Mouse (Mus musculus): ENCODE data around the gene Btbd9. TPM values are rescaled to one million over a fixed set of nuclear protein-coding genes. Genes with fewer than 3 reads are reported as not detected.
A peak's percentile ranks its signal among the peaks of the same experiment; 100 is the strongest.
"Not testable (repeated sequence)": the region's sequence is repeated elsewhere in the genome, so short reads cannot be mapped to it uniquely, and the experiment has no call there.

The Btbd9 gene
- polyA plus RNA-seq (2014; fragmentation: Nextera tagmentation; extraction: Ambion mirVana): 34.1 and 52.5 TPM in 2 replicates

GRCm38 (mm10) chr17:30575941-30576773, at the start of gene Btbd9:
Gene Btbd9 (minus strand): TSS chr17:30576488.
- Histone ChIP-seq H3K9ac (ENCODE audit: low read depth, low read length) (peak within 1 kb of the TSS; percentile 72), H3K4me1 (ENCODE audit: control insufficient read depth, insufficient read depth, low read length) (peaks cover 13% of the 10 kb centered on the region), H3K27me3 (ENCODE audit: control insufficient read depth, insufficient read depth, low read length) (no peaks in the 10 kb centered on the region), H3K4me2 (replicated peaks; ENCODE audit: low read depth, low read length) (peak within 1 kb of the TSS; percentile 73), H3K4me3 (ENCODE audit: low read length) (peak within 1 kb of the TSS; percentile 62), H3K36me3 (ENCODE audit: control insufficient read depth, insufficient read depth, low read length) (no peaks in the 10 kb centered on the region), H3K9me3 (ENCODE audit: control insufficient read depth, low read length) (no peaks in the 10 kb centered on the region), H3K27ac (ENCODE audit: low read depth, low read length) (peak within 1 kb of the TSS; percentile 60)
- ATAC-seq (ENCODE audit: low FRiP score, low TSS enrichment): peak; percentile 90
- under 1% methylated on average over 66 of the region's 94 CpGs for WGBS

- H3K27me3 ChIP-seq (ENCODE audit: control insufficient read depth, insufficient read depth, low read length); ATAC-seq (ENCODE audit: low FRiP score, low TSS enrichment); H3K9me3 ChIP-seq (ENCODE audit: control insufficient read depth, low read length); H3K4me3 ChIP-seq (ENCODE audit: low read length); H3K9ac ChIP-seq (ENCODE audit: low read depth, low read length); H3K4me1 ChIP-seq (ENCODE audit: control insufficient read depth, insufficient read depth, low read length); H3K27ac ChIP-seq (ENCODE audit: low read depth, low read length); H3K36me3 ChIP-seq (ENCODE audit: control insufficient read depth, insufficient read depth, low read length); H3K4me2 ChIP-seq (replicated peaks; ENCODE audit: low read depth, low read length): not testable (repeated sequence)
- WGBS: no CpG with 5 or more reads among the region's 20 CpGs
These were observed 47.8 kb upstream of the Btbd9 start, which contains the start of gene Dnah8 for GRCm38 (mm10) chr17:30624132-30624531. Gene Dnah8 (plus strand): TSS chr17:30624354.

GRCm38 (mm10) chr17:30623200-30623599, 46.9 kb upstream of the Btbd9 start:
- ATAC-seq (ENCODE audit: low FRiP score, low TSS enrichment): no peak
- no peak overlapping the region for H3K27ac ChIP-seq (ENCODE audit: low read depth, low read length)

GRCm38 (mm10) chr17:30621450-30621849, 45.2 kb upstream of the Btbd9 start:
- 68% methylated on average over 4 of the region's 4 CpGs for WGBS
- no peaks in the 10 kb centered on the region for H3K4me1 ChIP-seq (ENCODE audit: control insufficient read depth, insufficient read depth, low read length)
- no peak overlapping the region for H3K4me2 ChIP-seq (replicated peaks; ENCODE audit: low read depth, low read length)
- H3K36me3 ChIP-seq (ENCODE audit: control insufficient read depth, insufficient read depth, low read length): no peaks in the 10 kb centered on the region
- ATAC-seq (ENCODE audit: low FRiP score, low TSS enrichment): no peak
- no peak overlapping the region for H3K4me3 ChIP-seq (ENCODE audit: low read length)
- H3K9ac ChIP-seq (ENCODE audit: low read depth, low read length): no peak overlapping the region
- H3K27ac ChIP-seq (ENCODE audit: low read depth, low read length): no peak overlapping the region
- H3K27me3 ChIP-seq (ENCODE audit: control insufficient read depth, insufficient read depth, low read length): no peaks in the 10 kb centered on the region
- no peaks in the 10 kb centered on the region for H3K9me3 ChIP-seq (ENCODE audit: control insufficient read depth, low read length)

More at GRCm38 (mm10) chr17:30623200-30623599, 46.9 kb upstream of the Btbd9 start:
- H3K4me2 ChIP-seq (replicated peaks; ENCODE audit: low read depth, low read length): no peak overlapping the region
- WGBS: 91% methylated on average over 3 of the region's 3 CpGs
- no peak overlapping the region for H3K4me3 ChIP-seq (ENCODE audit: low read length)
- no peaks in the 10 kb centered on the region for H3K9me3 ChIP-seq (ENCODE audit: control insufficient read depth, low read length)
- H3K4me1 ChIP-seq (ENCODE audit: control insufficient read depth, insufficient read depth, low read length): no peaks in the 10 kb centered on the region
- no peak overlapping the region for H3K9ac ChIP-seq (ENCODE audit: low read depth, low read length)
- H3K27me3 ChIP-seq (ENCODE audit: control insufficient read depth, insufficient read depth, low read length): no peaks in the 10 kb centered on the region
- H3K36me3 ChIP-seq (ENCODE audit: control insufficient read depth, insufficient read depth, low read length): no peaks in the 10 kb centered on the region

GRCm38 (mm10) chr17:30620548-30620947, 44.3 kb upstream of the Btbd9 start:
- H3K27ac ChIP-seq (ENCODE audit: low read depth, low read length): no peak overlapping the region
- no peaks in the 10 kb centered on the region for H3K9me3 ChIP-seq (ENCODE audit: control insufficient read depth, low read length)
- H3K4me3 ChIP-seq (ENCODE audit: low read length): no peak overlapping the region
- H3K27me3 ChIP-seq (ENCODE audit: control insufficient read depth, insufficient read depth, low read length): no peaks in the 10 kb centered on the region
- no peak for ATAC-seq (ENCODE audit: low FRiP score, low TSS enrichment)
- H3K4me1 ChIP-seq (ENCODE audit: control insufficient read depth, insufficient read depth, low read length): no peaks in the 10 kb centered on the region
- no peak overlapping the region for H3K9ac ChIP-seq (ENCODE audit: low read depth, low read length)
- no peak overlapping the region for H3K4me2 ChIP-seq (replicated peaks; ENCODE audit: low read depth, low read length)
- no peaks in the 10 kb centered on the region for H3K36me3 ChIP-seq (ENCODE audit: control insufficient read depth, insufficient read depth, low read length)
- WGBS: 52% methylated on average over 2 of the region's 2 CpGs

GRCm38 (mm10) chr17:30619153-30619552, 42.9 kb upstream of the Btbd9 start:
- Histone ChIP-seq H3K4me3 (ENCODE audit: low read length) (no peak overlapping the region), H3K4me1 (ENCODE audit: control insufficient read depth, insufficient read depth, low read length) (no peaks in the 10 kb centered on the region), H3K36me3 (ENCODE audit: control insufficient read depth, insufficient read depth, low read length) (no peaks in the 10 kb centered on the region), H3K9ac (ENCODE audit: low read depth, low read length) (no peak overlapping the region), H3K4me2 (replicated peaks; ENCODE audit: low read depth, low read length) (no peak overlapping the region), H3K9me3 (ENCODE audit: control insufficient read depth, low read length) (no peaks in the 10 kb centered on the region), H3K27ac (ENCODE audit: low read depth, low read length) (no peak overlapping the region), H3K27me3 (ENCODE audit: control insufficient read depth, insufficient read depth, low read length) (no peaks in the 10 kb centered on the region)
- no peak for ATAC-seq (ENCODE audit: low FRiP score, low TSS enrichment)
- 70% methylated on average over 2 of the region's 2 CpGs for WGBS

GRCm38 (mm10) chr17:30618136-30618891, 42.0 kb upstream of the Btbd9 start:
- no peaks in the 10 kb centered on the region for H3K27me3 ChIP-seq (ENCODE audit: control insufficient read depth, insufficient read depth, low read length)
- 77% methylated on average over 3 of the region's 3 CpGs for WGBS

GRCm38 (mm10) chr17:30616203-30616602, 39.9 kb upstream of the Btbd9 start:
- 77% methylated on average over 5 of the region's 5 CpGs for WGBS

More at GRCm38 (mm10) chr17:30618136-30618891, 42.0 kb upstream of the Btbd9 start:
- no peak for ATAC-seq (ENCODE audit: low FRiP score, low TSS enrichment)
- Histone ChIP-seq H3K4me1 (ENCODE audit: control insufficient read depth, insufficient read depth, low read length) (no peaks in the 10 kb centered on the region), H3K27ac (ENCODE audit: low read depth, low read length) (no peak overlapping the region), H3K4me2 (replicated peaks; ENCODE audit: low read depth, low read length) (no peak overlapping the region), H3K36me3 (ENCODE audit: control insufficient read depth, insufficient read depth, low read length) (no peaks in the 10 kb centered on the region), H3K4me3 (ENCODE audit: low read length) (no peak overlapping the region), H3K9me3 (ENCODE audit: control insufficient read depth, low read length) (no peaks in the 10 kb centered on the region), H3K9ac (ENCODE audit: low read depth, low read length) (no peak overlapping the region)

GRCm38 (mm10) chr17:30613350-30613749, 37.1 kb upstream of the Btbd9 start:
- H3K9ac ChIP-seq (ENCODE audit: low read depth, low read length): no peak overlapping the region
- H3K27ac ChIP-seq (ENCODE audit: low read depth, low read length): no peak overlapping the region
- H3K4me1 ChIP-seq (ENCODE audit: control insufficient read depth, insufficient read depth, low read length): 0 out of 2 replicates have a peak, but pooled peaks cover 3% of the 10 kb centered on the region
- H3K27me3 ChIP-seq (ENCODE audit: control insufficient read depth, insufficient read depth, low read length): no peaks in the 10 kb centered on the region
- no peaks in the 10 kb centered on the region for H3K36me3 ChIP-seq (ENCODE audit: control insufficient read depth, insufficient read depth, low read length)
- H3K4me3 ChIP-seq (ENCODE audit: low read length): no peak overlapping the region
- H3K4me2 ChIP-seq (replicated peaks; ENCODE audit: low read depth, low read length): no peak overlapping the region
- no peaks in the 10 kb centered on the region for H3K9me3 ChIP-seq (ENCODE audit: control insufficient read depth, low read length)
- ATAC-seq (ENCODE audit: low FRiP score, low TSS enrichment): no peak

More at GRCm38 (mm10) chr17:30616203-30616602, 39.9 kb upstream of the Btbd9 start:
- no peaks in the 10 kb centered on the region for H3K4me1 ChIP-seq (ENCODE audit: control insufficient read depth, insufficient read depth, low read length)
- no peaks in the 10 kb centered on the region for H3K9me3 ChIP-seq (ENCODE audit: control insufficient read depth, low read length)
- H3K36me3 ChIP-seq (ENCODE audit: control insufficient read depth, insufficient read depth, low read length): no peaks in the 10 kb centered on the region
- no peak overlapping the region for H3K9ac ChIP-seq (ENCODE audit: low read depth, low read length)
- no peak for ATAC-seq (ENCODE audit: low FRiP score, low TSS enrichment)
- no peaks in the 10 kb centered on the region for H3K27me3 ChIP-seq (ENCODE audit: control insufficient read depth, insufficient read depth, low read length)
- H3K4me2 ChIP-seq (replicated peaks; ENCODE audit: low read depth, low read length): no peak overlapping the region
- no peak overlapping the region for H3K4me3 ChIP-seq (ENCODE audit: low read length)
- H3K27ac ChIP-seq (ENCODE audit: low read depth, low read length): no peak overlapping the region

All from kidney, embryonic 14.5 days (tissue).